Mouse (Mus musculus) splenic B cell, adult 2 months (primary cell): ENCODE results near the gene Dalrd3.

ENCODE experiments used
- DNase-seq: peaks from one replicate; pipeline ENCODE4 v3.0.0-alpha.2; 2011; ENCODE audit warnings: low read depth, low spot score
- H3K27me3 ChIP-seq: 2 replicates; pipeline ENCODE4 v1.6.1; 2012; ENCODE audit warnings: mild to moderate bottlenecking, low read length, moderate library complexity, mixed read lengths; ENCODE audit not compliant: control insufficient read depth, poor library complexity, insufficient read depth, severe bottlenecking
- H3K36me3 ChIP-seq: 2 replicates; pipeline ENCODE4 v1.6.1; 2012; ENCODE audit warnings: mild to moderate bottlenecking, low read length, moderate library complexity, mixed read lengths; ENCODE audit not compliant: control insufficient read depth, poor library complexity, insufficient read depth, severe bottlenecking

Dalrd3 gene

GRCm38 (mm10) chr9:108569381-108570206, at the start of gene Dalrd3:
Gene Dalrd3 (plus strand): TSS chr9:108569886.
- peak; percentile 92 for DNase-seq
- Histone ChIP-seq H3K27me3 (no peaks in the 10 kb centered on the region), H3K36me3 (peaks cover 7% of the 10 kb centered on the region)

- peaks cover 5% of the 10 kb centered on the region; the same call in 1 of the 2 replicates for H3K36me3 ChIP-seq
- no peaks in the 10 kb centered on the region for H3K27me3 ChIP-seq
- no peak for DNase-seq
Measured at GRCm38 (mm10) chr9:108521604-108522003, 48.1 kb upstream of the Dalrd3 start.

GRCm38 (mm10) chr9:108523341-108523740, 46.3 kb upstream of the Dalrd3 start:
- H3K27me3 ChIP-seq: no peaks in the 10 kb centered on the region
- DNase-seq: no peak
- peaks cover 6% of the 10 kb centered on the region; the same call in 1 of the 2 replicates for H3K36me3 ChIP-seq

GRCm38 (mm10) chr9:108525400-108525799, 44.3 kb upstream of the Dalrd3 start:
- DNase-seq: no peak
- peaks cover 14% of the 10 kb centered on the region for H3K36me3 ChIP-seq
- no peaks in the 10 kb centered on the region for H3K27me3 ChIP-seq

- Histone ChIP-seq H3K27me3 (no peaks in the 10 kb centered on the region), H3K36me3 (peaks cover 25% of the 10 kb centered on the region)
- no peak for DNase-seq
Measured at GRCm38 (mm10) chr9:108530954-108531353, 38.7 kb upstream of the Dalrd3 start.

- no peak for DNase-seq
- no peaks in the 10 kb centered on the region for H3K27me3 ChIP-seq
- H3K36me3 ChIP-seq: peaks cover 27% of the 10 kb centered on the region
Measured at GRCm38 (mm10) chr9:108531496-108531895, 38.2 kb upstream of the Dalrd3 start.

- no peaks in the 10 kb centered on the region for H3K27me3 ChIP-seq
- DNase-seq: no peak
- peaks cover 31% of the 10 kb centered on the region for H3K36me3 ChIP-seq
Measured at GRCm38 (mm10) chr9:108540846-108541245, 28.8 kb upstream of the Dalrd3 start.

GRCm38 (mm10) chr9:108545986-108546385, 23.7 kb upstream of the Dalrd3 start:
- Histone ChIP-seq H3K27me3 (no peaks in the 10 kb centered on the region), H3K36me3 (peaks cover 32% of the 10 kb centered on the region)
- no peak for DNase-seq

GRCm38 (mm10) chr9:108546875-108547274, 22.8 kb upstream of the Dalrd3 start:
- no peaks in the 10 kb centered on the region for H3K27me3 ChIP-seq
- H3K36me3 ChIP-seq: peaks cover 28% of the 10 kb centered on the region
- DNase-seq: no peak

GRCm38 (mm10) chr9:108559169-108559568, 10.5 kb upstream of the Dalrd3 start:
- Histone ChIP-seq H3K36me3 (peaks cover 24% of the 10 kb centered on the region), H3K27me3 (no peaks in the 10 kb centered on the region)
- DNase-seq: no peak

GRCm38 (mm10) chr9:108560227-108560841, 9.4 kb upstream of the Dalrd3 start, which contains the start of gene Impdh2:
Gene Impdh2 (plus strand): TSS chr9:108560286.
- DNase-seq: peak; percentile 98
- Histone ChIP-seq H3K27me3 (no peaks in the 10 kb centered on the region), H3K36me3 (peaks cover 23% of the 10 kb centered on the region)

GRCm38 (mm10) chr9:108563671-108564070, 6.0 kb upstream of the Dalrd3 start:
- Histone ChIP-seq H3K27me3 (no peaks in the 10 kb centered on the region), H3K36me3 (peaks cover 11% of the 10 kb centered on the region; the same call in 1 of the 2 replicates)
- DNase-seq: no peak

GRCm38 (mm10) chr9:108564131-108564530, 5.6 kb upstream of the Dalrd3 start:
- DNase-seq: no peak

GRCm38 (mm10) chr9:108565881-108566814, 3.5 kb upstream of the Dalrd3 start:
- DNase-seq: no peak
- Histone ChIP-seq H3K36me3 (peaks cover 6% of the 10 kb centered on the region; the same call in 1 of the 2 replicates), H3K27me3 (no peaks in the 10 kb centered on the region)

More at GRCm38 (mm10) chr9:108564131-108564530, 5.6 kb upstream of the Dalrd3 start:
- no peaks in the 10 kb centered on the region for H3K27me3 ChIP-seq
- peaks cover 10% of the 10 kb centered on the region; the same call in 1 of the 2 replicates for H3K36me3 ChIP-seq
